Mouse (Mus musculus): Measurements from ENCODE around the gene Ptpn13.
A peak's percentile ranks its signal among the peaks of the same experiment; 100 is the strongest.

Ptpn13 gene

GRCm38 (mm10) chr5:103516555-103516954 lies 91.6 kb downstream of the Ptpn13 start:
- no peak for DNase-seq (ENCODE audit: low spot score in 2 of 2)

- DNase-seq (ENCODE audit: low spot score in 2 of 2), result no peak
Observed at GRCm38 (mm10) chr5:103517641-103518040, 92.6 kb downstream of the Ptpn13 start.

- DNase-seq (ENCODE audit: low spot score in 2 of 2), result peak; percentile 23 to 27
Observed at GRCm38 (mm10) chr5:103518797-103519468, 93.9 kb downstream of the Ptpn13 start.

- DNase-seq (ENCODE audit: low spot score in 2 of 2), result no peak
Observed at GRCm38 (mm10) chr5:103522371-103522770, 97.4 kb downstream of the Ptpn13 start.

GRCm38 (mm10) chr5:103526668-103527436 lies 101.9 kb downstream of the Ptpn13 start:
- DNase-seq (ENCODE audit: low spot score in 2 of 2), result no peak

GRCm38 (mm10) chr5:103527437-103527718 lies 102.4 kb downstream of the Ptpn13 start:
- no peak for DNase-seq (ENCODE audit: low spot score in 2 of 2)

- no peak for DNase-seq (ENCODE audit: low spot score in 2 of 2)
Observed at GRCm38 (mm10) chr5:103530214-103530613, 105.2 kb downstream of the Ptpn13 start.

- DNase-seq (ENCODE audit: low spot score in 2 of 2), result no peak
Observed at GRCm38 (mm10) chr5:103532841-103533390, 107.9 kb downstream of the Ptpn13 start.

GRCm38 (mm10) chr5:103534454-103534853 lies 109.5 kb downstream of the Ptpn13 start:
- DNase-seq (ENCODE audit: low spot score in 2 of 2), result no peak

- no peak for DNase-seq (ENCODE audit: low spot score in 2 of 2)
Observed at GRCm38 (mm10) chr5:103537429-103537828, 112.4 kb downstream of the Ptpn13 start.

GRCm38 (mm10) chr5:103540612-103541011 lies 115.6 kb downstream of the Ptpn13 start:
- DNase-seq (ENCODE audit: low spot score in 2 of 2), result no peak

GRCm38 (mm10) chr5:103541136-103541535 lies 116.1 kb downstream of the Ptpn13 start:
- no peak for DNase-seq (ENCODE audit: low spot score in 2 of 2)

GRCm38 (mm10) chr5:103541542-103541941 lies 116.5 kb downstream of the Ptpn13 start:
- no peak for DNase-seq (ENCODE audit: low spot score in 2 of 2)

GRCm38 (mm10) chr5:103545381-103546000 lies 120.5 kb downstream of the Ptpn13 start:
- no peak for DNase-seq (ENCODE audit: low spot score in 2 of 2)

GRCm38 (mm10) chr5:103554769-103555168 lies 129.8 kb downstream of the Ptpn13 start:
- DNase-seq (ENCODE audit: low spot score in 2 of 2), result no peak

- DNase-seq (ENCODE audit: low spot score in 2 of 2), result no peak
Observed at GRCm38 (mm10) chr5:103560546-103560945, 135.6 kb downstream of the Ptpn13 start.

GRCm38 (mm10) chr5:103568034-103568433 lies 143.0 kb downstream of the Ptpn13 start:
- DNase-seq (ENCODE audit: low spot score in 2 of 2), result no peak

GRCm38 (mm10) chr5:103569446-103569845 lies 144.5 kb downstream of the Ptpn13 start:
- DNase-seq (ENCODE audit: low spot score in 2 of 2), result no peak

GRCm38 (mm10) chr5:103579680-103580420 lies 154.9 kb downstream of the Ptpn13 start:
- DNase-seq (ENCODE audit: low spot score in 2 of 2), result peak in 1 of 2 experiments; percentile 42

- DNase-seq (ENCODE audit: low spot score in 2 of 2), result no peak
Observed at GRCm38 (mm10) chr5:103587219-103587618, 162.2 kb downstream of the Ptpn13 start.

- DNase-seq (ENCODE audit: low spot score in 2 of 2), result no peak
Observed at GRCm38 (mm10) chr5:103591846-103592245, 166.9 kb downstream of the Ptpn13 start.

GRCm38 (mm10) chr5:103592706-103593105 lies 167.7 kb downstream of the Ptpn13 start:
- peak in 1 of 2 experiments; percentile 31 for DNase-seq (ENCODE audit: low spot score in 2 of 2)

All from urinary bladder, postnatal 36 days (tissue).